ENCODE assay signal across 31 mouse cellular contexts in genomic region chr7:144609568-144609967, GRCm38 (mm10). TPM values are rescaled to one million over a fixed set of nuclear protein-coding genes. Genes with fewer than 3 reads are reported as not detected.
DNase-seq lines count a peak whose midpoint lies in the region; ATAC-seq lines count a peak whose summit lies in the region.
"Had no signal": no experiment of that assay in that cellular context is flagged by ENCODE, and none has a peak within 500 bp of the region (broad histone marks: within the 10 kb centered on the region; RNA-seq: fewer than 3 reads in every experiment).

No protein-coding gene starts in this region.

- DNase-seq in midbrain, embryonic 10.5 days (ENCODE audit: low spot score), result no peak
- no peak for DNase-seq in midbrain, embryonic 14.5 days
- peak; percentile 38 for DNase-seq in lung, postnatal 14 days
- DNase-seq in lung, postnatal 4 days, result peak; percentile 36 to 57
- DNase-seq in right cerebral cortex, postnatal 10 days (ENCODE audit: low spot score in 2 of 2), result no peak
- DNase-seq in thymus, adult 18-20 months, result no peak
- DNase-seq: adrenal gland, adult 8-10 months; adrenal gland, postnatal 25 days; cerebellum, adult 11-12 months; cerebellum, adult 8-10 months; cerebellum, postnatal 10 days; cerebellum, postnatal 36 days; embryo, embryonic 11 days; gastrocnemius, adult 2 months; gastrocnemius, postnatal 14 days; heart, adult 18-20 months; heart, postnatal 10 days; heart, postnatal 36 days had no signal

- no peak overlapping the region for H3K9ac ChIP-seq in midbrain, embryonic 14.5 days (replicated peaks; ENCODE audit: low read length)
- no peak overlapping the region for H3K9ac ChIP-seq in lung, embryonic 16.5 days (ENCODE audit: low read length)
- H3K9ac ChIP-seq: embryonic facial prominence, embryonic 13.5 days; forebrain, embryonic 12.5 days; forebrain, embryonic 15.5 days; heart, embryonic 12.5 days; heart, embryonic 15.5 days; hindbrain, embryonic 13.5 days had no signal

- H3K27me3 ChIP-seq in midbrain, embryonic 10.5 days (ENCODE audit: low read depth, poor library complexity, severe bottlenecking), result peaks cover 9% of the 10 kb centered on the region
- H3K27me3 ChIP-seq in midbrain, embryonic 14.5 days (ENCODE audit: control insufficient read depth, insufficient read depth, low read length), result no peaks in the 10 kb centered on the region
- H3K27me3 ChIP-seq in lung, embryonic 16.5 days (ENCODE audit: control insufficient read depth, insufficient read depth, low read depth, low read length), result no peaks in the 10 kb centered on the region
- H3K27me3 ChIP-seq: embryonic facial prominence, embryonic 13.5 days; forebrain, embryonic 15.5 days; heart, embryonic 12.5 days; heart, embryonic 15.5 days had no signal

- no peak for ATAC-seq in midbrain, embryonic 14.5 days (ENCODE audit: low FRiP score, low TSS enrichment)
- peak; percentile 76 for ATAC-seq in lung, embryonic 16.5 days (ENCODE audit: low read depth)
- ATAC-seq in megakaryocyte, adult 5-6 weeks (ENCODE audit: poor library complexity, severe bottlenecking), result no peak
- ATAC-seq: CD4-positive, CD25-positive, alpha-beta regulatory T cell, adult 4 months; forebrain, embryonic 15.5 days; hindbrain, embryonic 16.5 days had no signal

- peaks cover 99% of the 10 kb centered on the region for H3K36me3 ChIP-seq in midbrain, embryonic 10.5 days
- H3K36me3 ChIP-seq in midbrain, embryonic 14.5 days (ENCODE audit: control insufficient read depth, insufficient read depth, low read length), result no peaks in the 10 kb centered on the region
- H3K36me3 ChIP-seq in lung, embryonic 16.5 days (ENCODE audit: control insufficient read depth, insufficient read depth, low read length), result no peaks in the 10 kb centered on the region
- H3K36me3 ChIP-seq: embryonic facial prominence, embryonic 13.5 days; forebrain, embryonic 15.5 days; heart, embryonic 12.5 days; heart, embryonic 15.5 days; hindbrain, embryonic 13.5 days had no signal

- H3K4me3 ChIP-seq in midbrain, embryonic 10.5 days, result no peak overlapping the region
- H3K4me3 ChIP-seq in midbrain, embryonic 14.5 days (replicated peaks; ENCODE audit: low read depth, low read length), result no peak overlapping the region
- no peak overlapping the region for H3K4me3 ChIP-seq in lung, embryonic 16.5 days (ENCODE audit: low read length)
- H3K4me3 ChIP-seq: embryonic facial prominence, embryonic 10.5 days; embryonic facial prominence, embryonic 13.5 days; erythroblast, embryonic 14.5 days; forebrain, embryonic 12.5 days; forebrain, embryonic 15.5 days; gastrocnemius, adult 2 months; heart, embryonic 12.5 days; heart, embryonic 15.5 days; hindbrain, embryonic 10.5 days; hindbrain, embryonic 13.5 days had no signal

- no peak overlapping the region for H3K4me2 ChIP-seq in midbrain, embryonic 14.5 days (ENCODE audit: low read length)
- H3K4me2 ChIP-seq in lung, embryonic 16.5 days (ENCODE audit: low read depth, low read length), result no peak overlapping the region
- H3K4me2 ChIP-seq: embryonic facial prominence, embryonic 13.5 days; forebrain, embryonic 12.5 days; forebrain, embryonic 15.5 days; heart, embryonic 12.5 days; heart, embryonic 15.5 days; hindbrain, embryonic 13.5 days had no signal

- no peaks in the 10 kb centered on the region for H3K4me1 ChIP-seq in midbrain, embryonic 10.5 days
- H3K4me1 ChIP-seq in midbrain, embryonic 14.5 days (ENCODE audit: control insufficient read depth, insufficient read depth, low read length), result no peaks in the 10 kb centered on the region
- peaks cover 2% of the 10 kb centered on the region; the same call in 1 of the 2 replicates for H3K4me1 ChIP-seq in lung, embryonic 16.5 days (replicated peaks; ENCODE audit: control insufficient read depth, insufficient read depth, low read length)
- H3K4me1 ChIP-seq: forebrain, embryonic 12.5 days; forebrain, embryonic 15.5 days; hindbrain, embryonic 13.5 days had no signal

- no peaks in the 10 kb centered on the region for H3K9me3 ChIP-seq in midbrain, embryonic 10.5 days (replicated peaks)
- no peaks in the 10 kb centered on the region for H3K9me3 ChIP-seq in midbrain, embryonic 14.5 days (ENCODE audit: control insufficient read depth, low read length)
- H3K9me3 ChIP-seq in lung, embryonic 16.5 days (ENCODE audit: control insufficient read depth, low read length), result no peaks in the 10 kb centered on the region
- H3K9me3 ChIP-seq: embryonic facial prominence, embryonic 10.5 days; embryonic facial prominence, embryonic 13.5 days; forebrain, embryonic 12.5 days; forebrain, embryonic 15.5 days; heart, embryonic 12.5 days; heart, embryonic 15.5 days; hindbrain, embryonic 10.5 days; hindbrain, embryonic 13.5 days had no signal

- WGBS in midbrain, embryonic 10.5 days, result 80% methylated on average over 7 of the region's 7 CpGs
- 87% methylated on average over 7 of the region's 7 CpGs for WGBS in midbrain, embryonic 14.5 days
- 46% methylated on average over 7 of the region's 7 CpGs for WGBS in lung, embryonic 16.5 days

- H3K27ac ChIP-seq in midbrain, embryonic 10.5 days (replicated peaks), result peak overlapping the region; percentile 52
- no peak overlapping the region for H3K27ac ChIP-seq in midbrain, embryonic 14.5 days (replicated peaks; ENCODE audit: low read depth, low read length)
- peak overlapping the region; percentile 21; the same call in 1 of the 2 replicates for H3K27ac ChIP-seq in lung, embryonic 16.5 days (ENCODE audit: low read length)
- H3K27ac ChIP-seq: embryonic facial prominence, embryonic 10.5 days; embryonic facial prominence, embryonic 13.5 days; forebrain, embryonic 12.5 days; forebrain, embryonic 15.5 days; gastrocnemius, adult 2 months; heart, embryonic 15.5 days; hindbrain, embryonic 13.5 days had no signal

RNA-seq across cellular contexts. Expression of gene Fadd, which starts 27.3 kb away (rescaled TPM):
- 11.0 and 11.6 TPM in 2 replicates for polyA plus RNA-seq in midbrain, embryonic 10.5 days (2016; fragmentation: Nextera tagmentation; extraction: Ambion mirVana)
- 4.2 and 6.1 TPM in 2 replicates for polyA plus RNA-seq in midbrain, embryonic 14.5 days (2014; fragmentation: Nextera tagmentation; extraction: Ambion mirVana)
- polyA plus RNA-seq in lung, embryonic 16.5 days (2015; fragmentation: Nextera tagmentation; extraction: Ambion mirVana), result 11.5 and 12.7 TPM in 2 replicates
- total RNA-seq in megakaryocyte, adult 5-6 weeks (2015), result 7.4 and 7.5 TPM in 2 replicates
- total RNA-seq in megakaryocyte, adult 5-6 weeks (2017), result 2.9 and 4.2 TPM in 2 replicates

RNA-seq across cellular contexts. Expression of gene Ppfia1, which starts 56.0 kb away (rescaled TPM):
- 39.6 and 44.0 TPM in 2 replicates for polyA plus RNA-seq in midbrain, embryonic 10.5 days (2016; fragmentation: Nextera tagmentation; extraction: Ambion mirVana)
- polyA plus RNA-seq in midbrain, embryonic 14.5 days (2014; fragmentation: Nextera tagmentation; extraction: Ambion mirVana), result 28.3 and 33.3 TPM in 2 replicates
- polyA plus RNA-seq in lung, embryonic 16.5 days (2015; fragmentation: Nextera tagmentation; extraction: Ambion mirVana), result 16.4 and 25.9 TPM in 2 replicates
- total RNA-seq in megakaryocyte, adult 5-6 weeks (2015), result 41.0 and 47.8 TPM in 2 replicates
- total RNA-seq in megakaryocyte, adult 5-6 weeks (2017), result 37.9 and 55.4 TPM in 2 replicates

Comparison
In these comparisons a context has a peak if more than half of its experiments do, and no peak if none do; other contexts are left out.
1. DNase-seq: peak in lung, postnatal 14 days (single experiment) and lung, postnatal 4 days (2 of 2); none in midbrain, embryonic 10.5 days (single experiment), midbrain, embryonic 14.5 days (single experiment), right cerebral cortex, postnatal 10 days (0 of 2) and thymus, adult 18-20 months (0 of 2).